Mouse (Mus musculus) liver, adult 2 months (tissue): Measurements from ENCODE around the gene 9230102O04Rik. TPM values are rescaled to one million over a fixed set of nuclear protein-coding genes. Genes with fewer than 3 reads are reported as not detected.

Experiments
- DNase-seq: peaks from one replicate; pipeline ENCODE4 v3.0.0-alpha.2; 2011; ENCODE audit warnings: low read depth, low spot score; ENCODE audit errors: extremely low read depth
- H3K27ac ChIP-seq: fragments of 200-500 bp; replicated peaks from 2 replicates; pipeline ENCODE4 v1.5.1; 2012; ENCODE audit warnings: low read depth, mild to moderate bottlenecking, control low read depth, inconsistent platforms, low read length; ENCODE audit not compliant: insufficient read depth
- H3K27me3 ChIP-seq: fragments of 200-500 bp; 2 replicates; pipeline ENCODE4 v1.6.1; 2012; ENCODE audit warnings: mild to moderate bottlenecking, moderate library complexity, low read length, inconsistent platforms; ENCODE audit not compliant: control insufficient read depth, insufficient read depth
- H3K36me3 ChIP-seq: fragments of 200-500 bp; 2 replicates; pipeline ENCODE4 v1.6.1; 2012; ENCODE audit warnings: low read length, inconsistent platforms; ENCODE audit not compliant: control insufficient read depth, insufficient read depth
- H3K4me1 ChIP-seq: fragments of 200-500 bp; 2 replicates; pipeline ENCODE4 v1.6.1; 2011; ENCODE audit warnings: low read length; ENCODE audit not compliant: control insufficient read depth, insufficient read depth
- H3K4me3 ChIP-seq: fragments of 200-500 bp; 2 replicates; pipeline ENCODE4 v1.5.1; 2011; ENCODE audit warnings: low read depth, mild to moderate bottlenecking, control low read depth, low read length, moderate library complexity; ENCODE audit not compliant: insufficient read depth
- H3K79me2 ChIP-seq: fragments of 200-500 bp; 2 replicates; pipeline ENCODE4 v1.6.1; 2012; ENCODE audit warnings: inconsistent platforms, mild to moderate bottlenecking, low read length, moderate library complexity; ENCODE audit not compliant: control insufficient read depth, insufficient read depth
- H3K9ac ChIP-seq: fragments of 200-500 bp; 2 replicates; pipeline ENCODE4 v1.6.1; 2012; ENCODE audit warnings: low read depth, mild to moderate bottlenecking, control low read depth, inconsistent platforms, low read length
- CTCF ChIP-seq: fragments of 200-500 bp; IDR thresholded peaks from 2 replicates; pipeline ENCODE4 v1.5.1; 2011; ENCODE audit warnings: low read depth, low read length, control low read depth
- POLR2A ChIP-seq: fragments of 200-500 bp; IDR thresholded peaks from 2 replicates; pipeline ENCODE4 v1.6.1; 2011; ENCODE audit warnings: low read length, control low read depth; ENCODE audit not compliant: insufficient read depth; ENCODE audit errors: extremely low read depth
- WGBS: fragments of 180-500 bp; shearing (Covaris S2); methylation state at CpG from one replicate; pipeline ENCODE4 v1.1.7; 2018; 5-methylcytosine and 5-hydroxymethylcytosine counted together
- polyA plus RNA-seq: library from polyadenylated mRNA; depleted of rRNA; stranded (reverse); fragments of >200 nt; gene quantifications from 2 replicates; pipeline ENCODE4 v1.2.3, GENCODE M21; 2012
- total RNA-seq: library from RNA; depleted of rRNA; stranded (reverse); fragments of >200 nt; gene quantifications from 2 replicates; pipeline ENCODE4 v1.2.3, GENCODE M21; 2014

9230102O04Rik gene
- total and polyA plus RNA-seq, 2 experiments: not detected

- H3K4me1 ChIP-seq: peaks cover 6% of the 10 kb centered on the region
- H3K79me2 ChIP-seq: no peaks in the 10 kb centered on the region
- H3K9ac ChIP-seq: no peak overlapping the region
- H3K27me3 ChIP-seq: no peaks in the 10 kb centered on the region
- DNase-seq: no peak
- TF ChIP-seq POLR2A (no peak), CTCF (no peak)
- no peak overlapping the region for H3K4me3 ChIP-seq
- peaks cover 6% of the 10 kb centered on the region; the same call in 1 of the 2 replicates for H3K36me3 ChIP-seq
- WGBS: 94% methylated on average over 9 of the region's 9 CpGs
- H3K27ac ChIP-seq: no peak overlapping the region
These were observed 28.3 kb upstream of the 9230102O04Rik start for GRCm38 (mm10) chr2:9917602-9918001.

- no peak overlapping the region for H3K4me3 ChIP-seq
- H3K4me1 ChIP-seq: no peaks in the 10 kb centered on the region
- 7% methylated on average over 11 of the region's 11 CpGs for WGBS
- H3K27me3 ChIP-seq: no peaks in the 10 kb centered on the region
- no peak overlapping the region for H3K27ac ChIP-seq
- H3K9ac ChIP-seq: no peak overlapping the region
- DNase-seq: no peak
- no peaks in the 10 kb centered on the region for H3K79me2 ChIP-seq
- TF ChIP-seq CTCF: no peak
- no peak for TF ChIP-seq POLR2A
- no peaks in the 10 kb centered on the region for H3K36me3 ChIP-seq
These were observed 16.7 kb upstream of the 9230102O04Rik start for GRCm38 (mm10) chr2:9905995-9906394.

- Histone ChIP-seq H3K9ac (no peak overlapping the region), H3K27me3 (no peaks in the 10 kb centered on the region), H3K36me3 (no peaks in the 10 kb centered on the region), H3K4me1 (no peaks in the 10 kb centered on the region), H3K4me3 (no peak overlapping the region), H3K27ac (no peak overlapping the region), H3K79me2 (no peaks in the 10 kb centered on the region)
- 71% methylated on average over 14 of the region's 14 CpGs for WGBS
- no peak for DNase-seq
- TF ChIP-seq POLR2A: no peak
- no peak for TF ChIP-seq CTCF
These were observed 14.7 kb upstream of the 9230102O04Rik start for GRCm38 (mm10) chr2:9903854-9904560.

GRCm38 (mm10) chr2:9897846-9898245 lies 8.5 kb upstream of the 9230102O04Rik start:
- no peaks in the 10 kb centered on the region for H3K79me2 ChIP-seq
- no peak overlapping the region for H3K4me3 ChIP-seq
- no peaks in the 10 kb centered on the region for H3K4me1 ChIP-seq
- 50% methylated on average over 8 of the region's 8 CpGs for WGBS
- H3K27ac ChIP-seq: no peak overlapping the region
- no peaks in the 10 kb centered on the region for H3K36me3 ChIP-seq
- peaks cover 14% of the 10 kb centered on the region; the same call in 1 of the 2 replicates for H3K27me3 ChIP-seq
- no peak for TF ChIP-seq CTCF
- no peak for TF ChIP-seq POLR2A
- no peak for DNase-seq
- no peak overlapping the region for H3K9ac ChIP-seq

GRCm38 (mm10) chr2:9896097-9896770 lies 6.9 kb upstream of the 9230102O04Rik start:
- TF ChIP-seq CTCF (no peak), POLR2A (no peak)
- H3K9ac ChIP-seq: no peak overlapping the region
- H3K27ac ChIP-seq: no peak overlapping the region
- no peaks in the 10 kb centered on the region for H3K36me3 ChIP-seq
- WGBS: 7% methylated on average over 22 of the region's 22 CpGs
- no peak overlapping the region for H3K4me3 ChIP-seq
- no peaks in the 10 kb centered on the region for H3K79me2 ChIP-seq
- no peak for DNase-seq
- no peaks in the 10 kb centered on the region for H3K4me1 ChIP-seq
- peaks cover 14% of the 10 kb centered on the region; the same call in 1 of the 2 replicates for H3K27me3 ChIP-seq
